Mouse (Mus musculus): ENCODE measurements around the gene Icam2. TPM values are rescaled to one million over a fixed set of nuclear protein-coding genes. Genes with fewer than 3 reads are reported as not detected.
"Not testable (repeated sequence)": the region's sequence is repeated elsewhere in the genome, so short reads cannot be mapped to it uniquely, and the experiment has no call there.

The Icam2 gene
- polyA plus RNA-seq, 1 experiment from 2014 or later = 14.2 TPM

- H3K4me3 ChIP-seq = no peak overlapping the region
- H3K27me3 ChIP-seq = no peaks in the 10 kb centered on the region
- no peak overlapping the region for H3K27ac ChIP-seq
- no peak overlapping the region for H3K4me2 ChIP-seq (replicated peaks)
- 88% methylated on average over 3 of the region's 3 CpGs for WGBS
- H3K9ac ChIP-seq = no peak overlapping the region
- no peaks in the 10 kb centered on the region for H3K9me3 ChIP-seq (replicated peaks)
- peaks cover 21% of the 10 kb centered on the region for H3K36me3 ChIP-seq
- ATAC-seq (ENCODE audit: low FRiP score) = no peak
- H3K4me1 ChIP-seq = no peaks in the 10 kb centered on the region
Measured at GRCm38 (mm10) chr11:106412641-106413360, 24.9 kb upstream of the Icam2 start.

- Histone ChIP-seq H3K27ac (no peak overlapping the region), H3K36me3 (peaks cover 36% of the 10 kb centered on the region), H3K4me2 (replicated peaks) (no peak overlapping the region), H3K4me3 (no peak overlapping the region), H3K9me3 (replicated peaks) (no peaks in the 10 kb centered on the region), H3K9ac (no peak overlapping the region), H3K27me3 (no peaks in the 10 kb centered on the region), H3K4me1 (no peaks in the 10 kb centered on the region)
- ATAC-seq (ENCODE audit: low FRiP score) = no peak
- WGBS = 81% methylated on average over 2 of the region's 2 CpGs
Measured at GRCm38 (mm10) chr11:106411157-106411556, 23.3 kb upstream of the Icam2 start.

- Histone ChIP-seq H3K27ac (no peak overlapping the region), H3K4me3 (no peak overlapping the region), H3K27me3 (no peaks in the 10 kb centered on the region), H3K9me3 (replicated peaks) (no peaks in the 10 kb centered on the region), H3K4me2 (replicated peaks) (no peak overlapping the region), H3K36me3 (peaks cover 42% of the 10 kb centered on the region), H3K4me1 (no peaks in the 10 kb centered on the region), H3K9ac (no peak overlapping the region)
- no peak for ATAC-seq (ENCODE audit: low FRiP score)
- WGBS = 87% methylated on average over 3 of the region's 3 CpGs
Measured at GRCm38 (mm10) chr11:106410507-106410906, 22.6 kb upstream of the Icam2 start.

- no peak for ATAC-seq (ENCODE audit: low FRiP score)
- H3K9me3 ChIP-seq (replicated peaks) = no peaks in the 10 kb centered on the region
- peaks cover 45% of the 10 kb centered on the region for H3K36me3 ChIP-seq
- WGBS = 73% methylated on average over 4 of the region's 4 CpGs
- no peak overlapping the region for H3K27ac ChIP-seq
- no peak overlapping the region for H3K9ac ChIP-seq
- no peaks in the 10 kb centered on the region for H3K4me1 ChIP-seq
- H3K4me2 ChIP-seq (replicated peaks) = no peak overlapping the region
- H3K27me3 ChIP-seq = no peaks in the 10 kb centered on the region
- no peak overlapping the region for H3K4me3 ChIP-seq
Measured at GRCm38 (mm10) chr11:106410011-106410410, 22.1 kb upstream of the Icam2 start.

GRCm38 (mm10) chr11:106398481-106398880 lies 10.6 kb upstream of the Icam2 start:
- 93% methylated on average over 8 of the region's 8 CpGs for WGBS
- no peak for ATAC-seq (ENCODE audit: low FRiP score)
- H3K27ac ChIP-seq = no peak overlapping the region
- H3K27me3 ChIP-seq = no peaks in the 10 kb centered on the region
- no peak overlapping the region for H3K4me3 ChIP-seq
- no peaks in the 10 kb centered on the region for H3K9me3 ChIP-seq (replicated peaks)
- H3K4me2 ChIP-seq (replicated peaks) = no peak overlapping the region
- H3K4me1 ChIP-seq = no peaks in the 10 kb centered on the region
- peaks cover 34% of the 10 kb centered on the region for H3K36me3 ChIP-seq
- H3K9ac ChIP-seq = no peak overlapping the region

- no peak overlapping the region for H3K9ac ChIP-seq
- ATAC-seq (ENCODE audit: low FRiP score) = no peak
- peaks cover 27% of the 10 kb centered on the region for H3K36me3 ChIP-seq
- H3K4me2 ChIP-seq (replicated peaks) = no peak overlapping the region
- H3K4me1 ChIP-seq = no peaks in the 10 kb centered on the region
- no peak overlapping the region for H3K27ac ChIP-seq
- no peaks in the 10 kb centered on the region for H3K27me3 ChIP-seq
- H3K9me3 ChIP-seq (replicated peaks) = no peaks in the 10 kb centered on the region
- 85% methylated on average over 3 of the region's 3 CpGs for WGBS
- no peak overlapping the region for H3K4me3 ChIP-seq
Measured at GRCm38 (mm10) chr11:106397656-106398055, 9.8 kb upstream of the Icam2 start.

GRCm38 (mm10) chr11:106394055-106394454 lies 6.2 kb upstream of the Icam2 start:
- not testable (repeated sequence) for H3K4me2 ChIP-seq (replicated peaks); H3K9ac ChIP-seq; H3K27ac ChIP-seq; H3K4me3 ChIP-seq; ATAC-seq (ENCODE audit: low FRiP score); H3K9me3 ChIP-seq (replicated peaks); H3K27me3 ChIP-seq; H3K4me1 ChIP-seq
- WGBS = 91% methylated on average over 2 of the region's 2 CpGs
- H3K36me3 ChIP-seq = peaks cover 16% of the 10 kb centered on the region

GRCm38 (mm10) chr11:106393331-106393616 lies 5.4 kb upstream of the Icam2 start:
- H3K4me3 ChIP-seq = no peak overlapping the region
- H3K4me1 ChIP-seq = no peaks in the 10 kb centered on the region
- no peak for ATAC-seq (ENCODE audit: low FRiP score)
- 69% methylated on average over 4 of the region's 4 CpGs for whole genome bisulfite sequencing
- H3K36me3 ChIP-seq = peaks cover 8% of the 10 kb centered on the region
- no peak overlapping the region for H3K4me2 ChIP-seq (replicated peaks)
- no peak overlapping the region for H3K27ac ChIP-seq
- no peaks in the 10 kb centered on the region for H3K27me3 ChIP-seq
- H3K9me3 ChIP-seq (replicated peaks) = no peaks in the 10 kb centered on the region
- no peak overlapping the region for H3K9ac ChIP-seq

GRCm38 (mm10) chr11:106392597-106393330 lies 4.9 kb upstream of the Icam2 start:
- 72% methylated on average over 7 of the region's 7 CpGs for WGBS
- H3K27me3 ChIP-seq = no peaks in the 10 kb centered on the region
- no peak for ATAC-seq (ENCODE audit: low FRiP score)
- H3K27ac ChIP-seq = no peak overlapping the region
- no peaks in the 10 kb centered on the region for H3K4me1 ChIP-seq
- H3K9me3 ChIP-seq (replicated peaks) = no peaks in the 10 kb centered on the region
- H3K4me3 ChIP-seq = no peak overlapping the region
- H3K9ac ChIP-seq = no peak overlapping the region
- H3K4me2 ChIP-seq (replicated peaks) = no peak overlapping the region
- H3K36me3 ChIP-seq = 0 out of 2 replicates have a peak, but pooled peaks cover 3% of the 10 kb centered on the region

GRCm38 (mm10) chr11:106391546-106392188 lies 3.8 kb upstream of the Icam2 start:
- Histone ChIP-seq H3K36me3 (no peaks in the 10 kb centered on the region), H3K9me3 (replicated peaks) (no peaks in the 10 kb centered on the region), H3K4me1 (no peaks in the 10 kb centered on the region), H3K27me3 (no peaks in the 10 kb centered on the region), H3K9ac (no peak overlapping the region), H3K4me2 (replicated peaks) (no peak overlapping the region), H3K4me3 (no peak overlapping the region), H3K27ac (no peak overlapping the region)
- ATAC-seq (ENCODE audit: low FRiP score) = no peak
- WGBS = 32% methylated on average over 6 of the region's 6 CpGs

- Histone ChIP-seq H3K27me3 (no peaks in the 10 kb centered on the region), H3K27ac (no peak overlapping the region), H3K9me3 (replicated peaks) (no peaks in the 10 kb centered on the region), H3K9ac (no peak overlapping the region), H3K4me1 (no peaks in the 10 kb centered on the region), H3K4me3 (no peak overlapping the region), H3K4me2 (replicated peaks) (no peak overlapping the region), H3K36me3 (no peaks in the 10 kb centered on the region)
- ATAC-seq (ENCODE audit: low FRiP score) = no peak
- 80% methylated on average over 3 of the region's 3 CpGs for WGBS
Measured at GRCm38 (mm10) chr11:106390757-106391156, 2.9 kb upstream of the Icam2 start.

GRCm38 (mm10) chr11:106389611-106390010 lies 1.7 kb upstream of the Icam2 start:
- Histone ChIP-seq H3K27ac (no peak overlapping the region), H3K27me3 (no peaks in the 10 kb centered on the region), H3K9ac (no peak overlapping the region), H3K4me1 (no peaks in the 10 kb centered on the region), H3K36me3 (no peaks in the 10 kb centered on the region), H3K9me3 (replicated peaks) (no peaks in the 10 kb centered on the region), H3K4me2 (replicated peaks) (no peak overlapping the region), H3K4me3 (no peak overlapping the region)
- no peak for ATAC-seq (ENCODE audit: low FRiP score)
- WGBS = 29% methylated on average over 3 of the region's 3 CpGs
